Mouse (Mus musculus) kidney, postnatal 25 days (tissue): ENCODE measurements around the gene Gm11111.
"Not testable (repeated sequence)": the region's sequence is repeated elsewhere in the genome, so short reads cannot be mapped to it uniquely, and the experiment has no call there.

Source experiments
- DNase-seq, 2 experiments: peaks; one replicate each; pipeline ENCODE4 v3.0.0; 2021; ENCODE audit warnings: mixed read lengths in 2 of 2

Gm11111 gene

DNA sequence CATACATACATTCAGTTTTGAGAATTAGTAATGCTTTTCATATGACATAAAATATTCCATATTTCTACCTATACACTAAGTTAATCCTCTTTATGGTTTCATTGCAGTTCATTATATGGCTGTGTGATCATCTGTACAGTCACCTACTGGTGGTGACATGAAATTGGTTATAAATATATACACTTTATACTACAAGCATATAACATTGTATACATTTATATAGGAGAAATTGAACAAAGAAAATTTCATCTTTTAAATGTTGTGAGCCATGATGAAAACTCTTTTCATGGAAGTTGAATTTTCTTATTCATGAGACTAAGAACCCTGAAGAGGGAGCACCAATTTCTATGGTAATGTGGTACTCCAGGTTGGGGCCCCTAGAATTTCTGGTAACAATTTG is at the start of gene Gm11111:
TSS of gene Gm11111 (plus strand) at position 301 of the 400 bp plus-strand sequence.
- DNase-seq = no peak

- DNase-seq = no peak
These were observed 36.3 kb upstream of the Gm11111 start for GRCm38 (mm10) chr5:98516214-98516613.

DNA sequence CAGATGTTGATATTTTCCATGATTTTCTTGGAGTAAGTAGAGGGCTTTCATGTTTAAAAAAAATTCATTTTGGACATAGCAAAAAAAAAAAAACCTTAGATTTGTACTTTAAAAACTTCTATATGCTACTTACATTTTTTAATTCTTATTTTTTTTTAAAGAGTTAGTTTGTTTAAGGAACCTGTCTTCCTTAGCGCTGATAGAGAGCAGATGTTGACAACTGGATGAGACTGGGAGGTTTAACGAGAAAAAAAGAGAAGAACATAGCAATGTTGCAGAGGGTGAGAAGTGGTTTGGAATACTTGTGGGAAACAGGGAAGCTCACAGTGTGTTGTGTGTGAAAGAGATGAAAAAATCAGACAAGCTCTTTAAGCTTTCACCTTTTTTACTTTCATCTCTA is 32.4 kb upstream of the Gm11111 start:
- DNase-seq = no peak

DNA sequence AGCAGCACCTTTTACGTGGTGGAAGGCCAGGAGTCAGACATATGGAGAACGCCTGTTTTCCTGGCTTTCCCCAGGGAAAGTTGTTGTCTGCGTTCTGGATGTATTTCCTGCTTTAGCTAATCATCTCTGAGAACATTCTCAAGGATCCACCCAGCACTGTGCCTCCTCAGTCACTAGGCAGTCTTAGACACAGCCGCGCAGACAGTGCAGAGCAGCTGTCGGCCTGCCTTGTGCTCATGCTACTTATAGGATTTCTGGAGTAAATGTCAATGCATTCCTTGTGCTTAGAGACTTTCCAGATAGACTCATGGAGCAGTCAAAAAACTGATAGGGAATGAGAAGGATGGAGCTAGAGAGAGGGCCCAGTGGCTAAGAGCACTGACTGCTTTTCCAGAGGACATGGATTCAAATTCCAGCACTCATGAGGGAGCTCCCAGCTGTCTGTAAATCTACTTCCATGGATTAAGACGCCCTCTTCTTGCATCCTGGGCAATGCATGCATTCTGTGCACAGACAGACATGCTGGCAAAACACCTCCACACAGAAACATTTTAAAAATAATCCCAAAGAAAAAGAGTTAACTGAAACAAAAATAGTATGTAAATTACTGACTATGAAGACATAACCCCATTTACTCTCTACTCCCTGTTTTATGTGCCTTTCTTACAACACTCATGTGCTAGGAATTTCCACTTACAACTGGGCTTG is 30.1 kb upstream of the Gm11111 start:
- DNase-seq = no peak

DNA sequence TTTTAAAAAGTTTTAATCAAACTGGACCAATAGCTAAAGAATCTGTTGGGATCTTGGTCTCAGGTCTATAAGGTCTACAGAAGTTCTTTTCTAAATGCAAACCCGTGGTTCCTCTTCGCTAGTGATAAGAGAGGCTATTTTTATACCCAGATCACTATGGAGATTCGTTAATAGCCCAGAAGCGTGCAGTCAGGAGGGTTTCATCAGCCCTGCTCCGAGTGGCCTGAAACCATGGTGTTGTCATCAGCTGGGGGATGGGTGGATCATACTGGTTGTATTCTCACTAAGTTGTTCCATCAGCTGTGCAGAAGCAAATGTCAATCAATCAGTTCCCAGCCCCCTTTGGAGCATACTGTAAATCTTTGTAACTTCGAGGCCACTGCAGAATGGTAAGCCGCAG is 29.4 kb upstream of the Gm11111 start:
- no peak for DNase-seq

DNA sequence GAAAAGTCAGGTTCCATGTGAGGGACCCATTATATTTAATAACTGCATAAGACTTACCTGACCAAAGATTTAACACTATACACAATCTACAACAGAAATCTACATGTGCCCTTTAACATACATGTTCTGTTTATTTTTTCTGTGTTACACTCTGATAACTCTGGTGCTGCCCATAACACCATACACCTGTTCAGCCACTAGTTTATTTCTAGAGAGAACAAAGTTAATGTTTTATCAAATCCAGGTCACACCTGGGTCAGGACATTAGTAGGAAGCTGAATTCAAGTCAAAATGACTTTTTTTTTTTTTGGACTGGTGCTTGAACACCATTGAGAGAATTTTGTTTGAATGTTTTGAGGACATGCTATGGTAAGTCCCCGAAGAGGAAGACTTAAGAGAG is 28.7 kb upstream of the Gm11111 start:
- no peak for DNase-seq

- no peak for DNase-seq
These were observed 11.2 kb upstream of the Gm11111 start for GRCm38 (mm10) chr5:98541333-98541732.

- DNase-seq = no peak
These were observed 2.2 kb upstream of the Gm11111 start for GRCm38 (mm10) chr5:98550285-98550684.

- no peak for DNase-seq
These were observed 1.6 kb upstream of the Gm11111 start for GRCm38 (mm10) chr5:98550873-98551272.

- no peak for DNase-seq
These were observed 511 bp downstream of the Gm11111 start for GRCm38 (mm10) chr5:98552811-98553601.

DNA sequence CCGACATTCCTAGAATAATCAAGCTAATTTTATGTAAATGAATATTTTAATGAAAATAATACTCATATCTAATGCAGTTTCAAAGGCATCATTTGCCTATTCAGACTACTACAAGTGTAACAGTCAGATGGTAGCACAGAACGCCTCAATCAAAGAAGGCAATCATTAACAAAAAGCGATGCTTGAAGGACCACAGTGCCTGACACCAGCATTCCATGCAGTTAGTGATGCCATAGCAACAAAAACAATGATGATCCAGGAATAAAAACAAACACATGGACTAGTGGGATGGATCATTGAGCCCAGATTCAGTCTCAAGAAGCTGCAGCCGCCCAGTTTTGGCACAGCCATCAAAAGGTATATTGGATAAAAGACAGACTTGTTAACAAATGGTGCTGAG is 8.8 kb downstream of the Gm11111 start:
- peak in 1 of 2 experiments; percentile 2 for DNase-seq

- DNase-seq = no peak
These were observed 10.3 kb downstream of the Gm11111 start for GRCm38 (mm10) chr5:98562806-98563205.

- DNase-seq = no peak
These were observed 11.3 kb downstream of the Gm11111 start for GRCm38 (mm10) chr5:98563801-98564200.

- no peak for DNase-seq
These were observed 14.1 kb downstream of the Gm11111 start for GRCm38 (mm10) chr5:98566461-98567193.

GRCm38 (mm10) chr5:98568481-98568880 is 16.0 kb downstream of the Gm11111 start:
- no peak for DNase-seq

GRCm38 (mm10) chr5:98569029-98569513 is 16.6 kb downstream of the Gm11111 start:
- no peak for DNase-seq

- no peak for DNase-seq
These were observed 19.9 kb downstream of the Gm11111 start for GRCm38 (mm10) chr5:98572392-98572791.

GRCm38 (mm10) chr5:98574711-98575470 is 22.4 kb downstream of the Gm11111 start:
- no peak for DNase-seq

- no peak for DNase-seq
These were observed 23.0 kb downstream of the Gm11111 start for GRCm38 (mm10) chr5:98575471-98575834.

DNA sequence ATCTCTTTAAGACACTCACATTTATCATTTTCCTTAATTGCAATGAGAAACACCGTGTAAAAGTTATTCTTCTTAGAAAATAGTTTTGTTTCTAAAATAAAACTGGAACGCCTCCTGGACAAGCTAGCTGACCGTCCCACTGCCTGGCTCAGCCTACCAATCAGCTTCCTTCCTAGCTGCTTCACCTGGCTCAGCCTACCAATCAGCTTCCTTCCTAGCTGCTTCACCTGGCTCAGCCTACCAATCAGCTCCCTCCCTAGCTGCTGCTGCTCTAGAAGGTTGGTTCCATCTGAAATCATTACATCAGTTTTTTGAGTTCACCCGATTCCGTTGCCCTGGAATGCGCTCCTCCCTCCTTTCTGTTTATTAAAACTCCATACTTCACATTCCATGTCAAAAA is 24.0 kb downstream of the Gm11111 start:
- DNase-seq = not testable (repeated sequence)

DNA sequence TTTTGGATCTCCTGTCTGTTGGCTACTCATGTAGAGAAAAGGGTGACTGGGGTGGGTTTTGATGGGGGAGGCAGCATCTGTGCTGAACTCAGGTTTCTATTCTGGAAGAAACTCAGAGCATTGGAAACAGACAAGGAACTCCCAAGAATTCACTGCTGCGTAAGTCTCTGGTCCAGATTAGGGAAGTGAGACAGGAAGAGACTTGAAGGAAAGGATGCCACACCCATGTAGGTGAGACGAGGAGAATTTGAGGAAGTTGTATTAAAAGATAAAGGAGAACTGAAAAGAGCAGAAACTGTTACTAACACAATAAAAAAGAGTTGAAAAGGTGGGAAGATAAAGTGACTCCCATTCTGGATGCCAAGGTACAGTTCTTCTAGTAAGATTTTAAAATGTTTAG is 25.9 kb downstream of the Gm11111 start:
- no peak for DNase-seq

DNA sequence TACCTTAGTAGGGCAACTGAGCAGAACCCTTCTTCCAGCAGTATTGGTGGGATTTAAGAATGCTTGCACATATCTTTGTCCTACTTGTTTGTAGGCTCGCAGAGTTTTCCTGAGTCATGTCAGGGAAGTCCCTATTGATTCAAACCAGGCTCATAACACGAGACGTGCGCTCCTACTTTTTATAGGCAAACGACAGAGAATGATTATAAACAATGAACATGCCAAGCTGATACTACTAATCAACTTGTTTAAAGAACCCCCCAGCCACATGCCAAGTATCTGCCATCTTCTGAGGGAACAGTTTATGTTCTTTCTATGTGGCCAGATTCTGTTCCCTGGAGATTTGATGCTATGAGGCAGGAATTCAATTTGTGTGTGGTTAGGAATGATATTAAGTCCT is 28.3 kb downstream of the Gm11111 start:
- DNase-seq = no peak

DNA sequence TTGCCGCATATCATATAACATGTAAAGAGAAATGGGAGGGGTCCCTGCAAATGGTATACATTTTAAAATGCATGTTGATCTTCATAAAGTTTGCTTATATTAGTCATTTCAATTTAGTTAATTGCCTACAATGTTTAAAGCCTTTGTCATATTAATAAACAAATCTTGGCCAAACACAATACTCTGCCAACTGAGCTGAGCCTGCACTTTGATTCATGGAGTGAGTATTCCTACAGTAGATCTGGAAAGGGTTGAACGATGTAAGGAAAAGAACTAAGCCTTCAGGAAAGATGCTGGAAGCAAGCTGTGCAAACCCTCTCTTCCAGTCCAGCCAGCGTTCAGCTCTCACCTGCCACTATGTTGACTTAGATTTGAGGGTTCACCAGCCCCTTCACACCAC is 29.6 kb downstream of the Gm11111 start:
- DNase-seq = no peak
